Mouse (Mus musculus) heart, embryonic 12.5 days (tissue): ENCODE data around the gene Cpsf4l. TPM values are rescaled to one million over a fixed set of nuclear protein-coding genes. Genes with fewer than 3 reads are reported as not detected.

ENCODE experiments used
- ATAC-seq: fragments of 200-750 bp; cut with Nextera tagmentation; 2 replicates; pipeline ENCODE4 v1.8.0; 2017; ENCODE audit warnings: moderate TSS enrichment, moderate library complexity; ENCODE audit not compliant: insufficient number of reproducible peaks, low FRiP score
- H3K27ac ChIP-seq: fragments of 300-500 bp; sonication (generic); 2 replicates; pipeline ENCODE4 v1.5.1; 2016; ENCODE audit warnings: mild to moderate bottlenecking, moderate library complexity; ENCODE audit not compliant: poor library complexity, severe bottlenecking
- H3K27me3 ChIP-seq: fragments of 300-500 bp; sonication (generic); replicated peaks from 2 replicates; pipeline ENCODE4 v1.6.1; 2016; ENCODE audit warnings: mild to moderate bottlenecking, moderate library complexity
- H3K36me3 ChIP-seq: fragments of 300-500 bp; sonication (generic); 2 replicates; pipeline ENCODE4 v1.6.1; 2016; ENCODE audit warnings: mild to moderate bottlenecking, moderate library complexity
- H3K4me1 ChIP-seq: fragments of 300-500 bp; sonication (generic); replicated peaks from 2 replicates; pipeline ENCODE4 v1.6.1; 2016; ENCODE audit warnings: mild to moderate bottlenecking
- H3K4me2 ChIP-seq: fragments of 300-500 bp; sonication (generic); 2 replicates; pipeline ENCODE4 v1.6.1; 2016; ENCODE audit warnings: mild to moderate bottlenecking, moderate library complexity
- H3K4me3 ChIP-seq: fragments of 300-500 bp; sonication (generic); 2 replicates; pipeline ENCODE4 v1.5.1; 2016; ENCODE audit warnings: mild to moderate bottlenecking
- H3K9ac ChIP-seq: fragments of 300-500 bp; sonication (generic); 2 replicates; pipeline ENCODE4 v1.6.1; 2016; ENCODE audit warnings: mild to moderate bottlenecking, moderate library complexity
- H3K9me3 ChIP-seq: fragments of 300-500 bp; sonication (generic); replicated peaks from 2 replicates; pipeline ENCODE4 v1.6.1; 2016; ENCODE audit warnings: mild to moderate bottlenecking, moderate library complexity
- WGBS: fragments of 180-500 bp; shearing (Covaris S2); methylation state at CpG from one replicate; pipeline ENCODE4 v1.1.7; 2016; 5-methylcytosine and 5-hydroxymethylcytosine counted together
- polyA plus RNA-seq: library from polyadenylated mRNA; unstranded; fragments of >200 nt; fragmentation: Nextera tagmentation; extraction: Ambion mirVana; gene quantifications from 2 replicates; pipeline ENCODE4 v1.2.1, GENCODE M21; 2016

Cpsf4l gene
- polyA plus RNA-seq, 1 experiment from 2014 or later, result not detected

- H3K27ac ChIP-seq, result peak overlapping the region; percentile 37; the same call in 1 of the 2 replicates
- H3K9me3 ChIP-seq, result no peaks in the 10 kb centered on the region
- peak; percentile 37; the same call in 1 of the 2 replicates for ATAC-seq
- H3K27me3 ChIP-seq, result no peaks in the 10 kb centered on the region
- H3K4me1 ChIP-seq, result peaks cover 73% of the 10 kb centered on the region
- H3K4me3 ChIP-seq, result no peak overlapping the region
- no peak overlapping the region for H3K4me2 ChIP-seq
- WGBS, result 56% methylated on average over 6 of the region's 6 CpGs
- H3K36me3 ChIP-seq, result peaks cover 7% of the 10 kb centered on the region
- peak overlapping the region; percentile 33; the same call in 1 of the 2 replicates for H3K9ac ChIP-seq
Measured at GRCm38 (mm10) chr11:113733631-113734364, 24.0 kb upstream of the Cpsf4l start.

DNA sequence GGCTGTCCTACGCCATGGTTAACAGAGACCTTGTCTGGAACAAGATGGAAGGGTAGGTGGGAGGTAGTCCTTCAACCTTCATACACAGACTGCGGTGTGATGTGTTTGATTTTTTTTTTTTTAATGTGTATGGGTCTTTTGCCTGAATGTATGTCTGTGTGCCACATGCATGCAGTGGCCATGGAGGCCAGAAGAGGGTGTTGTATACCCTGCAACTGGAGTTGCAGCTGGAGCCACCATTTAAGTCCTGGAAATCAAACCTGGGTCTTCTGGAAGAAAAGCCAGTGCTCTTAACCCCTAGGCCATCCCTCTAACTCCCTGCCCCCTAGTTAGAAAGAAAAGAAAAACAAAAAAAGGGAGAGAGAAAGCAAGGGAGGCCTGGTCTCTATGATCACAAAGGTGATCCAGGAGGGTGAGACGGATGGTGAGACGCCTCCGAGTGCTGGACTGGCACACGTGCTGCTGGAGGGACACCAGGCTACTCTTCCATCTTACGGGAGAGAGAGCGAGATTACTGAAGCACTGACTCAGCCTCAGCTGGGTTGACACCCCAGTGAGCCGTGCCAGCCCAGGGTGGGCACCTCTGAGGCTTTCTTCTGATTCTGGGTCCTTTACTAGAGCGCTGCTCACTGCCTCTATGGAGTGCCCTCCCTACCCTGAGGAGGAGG, 22.3 kb upstream of the Cpsf4l start:
- no peak overlapping the region for H3K27ac ChIP-seq
- no peak overlapping the region for H3K4me2 ChIP-seq
- no peak overlapping the region for H3K4me3 ChIP-seq
- no peaks in the 10 kb centered on the region for H3K27me3 ChIP-seq
- no peak overlapping the region for H3K9ac ChIP-seq
- H3K9me3 ChIP-seq, result no peaks in the 10 kb centered on the region
- WGBS, result 90% methylated on average over 10 of the region's 10 CpGs
- peaks cover 59% of the 10 kb centered on the region for H3K4me1 ChIP-seq
- H3K36me3 ChIP-seq, result peaks cover 24% of the 10 kb centered on the region
- ATAC-seq, result no peak

GRCm38 (mm10) chr11:113730879-113731278, 21.1 kb upstream of the Cpsf4l start:
- Histone ChIP-seq H3K27ac (no peak overlapping the region), H3K4me1 (peaks cover 55% of the 10 kb centered on the region), H3K9me3 (no peaks in the 10 kb centered on the region), H3K36me3 (peaks cover 35% of the 10 kb centered on the region), H3K4me3 (no peak overlapping the region), H3K9ac (peak overlapping the region; percentile 37; the same call in 1 of the 2 replicates), H3K27me3 (no peaks in the 10 kb centered on the region), H3K4me2 (no peak overlapping the region)
- no peak for ATAC-seq
- 58% methylated on average over 3 of the region's 3 CpGs for WGBS

GRCm38 (mm10) chr11:113729917-113730316, 20.1 kb upstream of the Cpsf4l start:
- peaks cover 47% of the 10 kb centered on the region for H3K4me1 ChIP-seq
- H3K4me3 ChIP-seq, result no peak overlapping the region
- peaks cover 44% of the 10 kb centered on the region for H3K36me3 ChIP-seq
- H3K27ac ChIP-seq, result no peak overlapping the region
- no peaks in the 10 kb centered on the region for H3K27me3 ChIP-seq
- ATAC-seq, result no peak
- no peak overlapping the region for H3K4me2 ChIP-seq
- H3K9ac ChIP-seq, result no peak overlapping the region
- no peaks in the 10 kb centered on the region for H3K9me3 ChIP-seq
- WGBS, result 59% methylated on average over 8 of the region's 8 CpGs

- H3K27ac ChIP-seq, result no peak overlapping the region
- H3K36me3 ChIP-seq, result peaks cover 47% of the 10 kb centered on the region
- no peaks in the 10 kb centered on the region for H3K9me3 ChIP-seq
- H3K27me3 ChIP-seq, result no peaks in the 10 kb centered on the region
- no peak overlapping the region for H3K4me3 ChIP-seq
- H3K4me2 ChIP-seq, result no peak overlapping the region
- H3K4me1 ChIP-seq, result peaks cover 40% of the 10 kb centered on the region
- no peak for ATAC-seq
- H3K9ac ChIP-seq, result no peak overlapping the region
- 89% methylated on average over 21 of the region's 21 CpGs for WGBS
Measured at GRCm38 (mm10) chr11:113729239-113729638, 19.4 kb upstream of the Cpsf4l start.

- no peak overlapping the region for H3K4me3 ChIP-seq
- peaks cover 28% of the 10 kb centered on the region for H3K4me1 ChIP-seq
- no peak overlapping the region for H3K27ac ChIP-seq
- no peak overlapping the region for H3K9ac ChIP-seq
- no peaks in the 10 kb centered on the region for H3K9me3 ChIP-seq
- whole genome bisulfite sequencing, result 79% methylated on average over 6 of the region's 6 CpGs
- H3K4me2 ChIP-seq, result no peak overlapping the region
- peaks cover 47% of the 10 kb centered on the region for H3K36me3 ChIP-seq
- ATAC-seq, result no peak
- H3K27me3 ChIP-seq, result no peaks in the 10 kb centered on the region
Measured at GRCm38 (mm10) chr11:113727992-113728391, 18.2 kb upstream of the Cpsf4l start.

DNA sequence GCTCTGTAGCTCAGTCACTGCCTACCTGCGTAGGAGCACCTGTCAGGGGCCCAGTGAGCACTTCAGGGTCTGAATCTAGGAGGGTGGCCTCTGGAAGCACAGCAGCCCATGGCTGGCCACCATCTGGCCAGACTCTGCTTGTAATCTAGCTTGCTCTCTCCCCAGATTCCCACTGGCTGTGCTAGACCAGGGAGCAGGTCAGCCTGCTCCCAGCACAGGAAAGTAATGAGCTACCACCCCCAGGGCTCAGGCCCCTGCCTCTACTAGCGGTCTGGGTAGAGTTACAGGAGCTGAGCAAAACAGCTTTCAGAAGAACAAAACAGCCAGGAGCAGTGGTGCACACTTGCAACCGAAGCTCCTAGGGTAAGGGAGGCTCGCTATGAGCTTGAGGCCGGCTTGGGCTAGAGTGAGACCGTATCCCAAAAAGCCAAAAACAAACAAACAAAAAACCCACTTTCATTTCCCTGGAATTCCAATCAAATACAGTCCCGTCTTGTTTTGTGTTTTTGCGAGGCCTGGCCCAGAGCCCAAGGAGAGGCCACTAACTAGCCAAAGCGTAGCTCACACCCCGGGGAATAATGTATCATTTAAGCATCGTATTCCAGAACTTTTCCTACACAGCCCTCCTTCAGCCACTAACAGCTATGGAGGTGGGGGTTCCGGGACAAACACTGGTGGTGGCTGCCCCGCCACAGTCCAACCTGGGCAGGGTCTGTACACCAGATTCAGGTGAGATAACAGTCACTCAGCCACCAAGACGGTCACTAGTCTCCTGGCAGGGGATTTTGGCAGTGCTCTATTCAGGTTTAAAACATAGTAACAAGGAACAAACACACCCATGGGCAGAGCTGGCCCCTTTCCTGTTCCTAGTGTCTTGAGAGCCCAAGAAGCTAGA, 17.4 kb upstream of the Cpsf4l start:
- Histone ChIP-seq H3K9ac (no peak overlapping the region), H3K4me1 (peaks cover 30% of the 10 kb centered on the region; the same call in 1 of the 2 replicates), H3K9me3 (no peaks in the 10 kb centered on the region), H3K27me3 (no peaks in the 10 kb centered on the region), H3K4me2 (no peak overlapping the region), H3K27ac (no peak overlapping the region), H3K36me3 (peaks cover 47% of the 10 kb centered on the region), H3K4me3 (no peak overlapping the region)
- no peak for ATAC-seq
- WGBS, result 92% methylated on average over 14 of the region's 14 CpGs

- no peak overlapping the region for H3K27ac ChIP-seq
- WGBS, result 84% methylated on average over 4 of the region's 4 CpGs
- ATAC-seq, result no peak
Measured at GRCm38 (mm10) chr11:113725235-113726048, 15.6 kb upstream of the Cpsf4l start.

GRCm38 (mm10) chr11:113722405-113723090, 12.7 kb upstream of the Cpsf4l start:
- no peak overlapping the region for H3K9ac ChIP-seq
- ATAC-seq, result no peak
- H3K27ac ChIP-seq, result no peak overlapping the region
- peaks cover 16% of the 10 kb centered on the region; the same call in 1 of the 2 replicates for H3K4me1 ChIP-seq
- no peak overlapping the region for H3K4me3 ChIP-seq
- H3K36me3 ChIP-seq, result peaks cover 27% of the 10 kb centered on the region
- no peaks in the 10 kb centered on the region for H3K9me3 ChIP-seq
- H3K4me2 ChIP-seq, result no peak overlapping the region
- 47% methylated on average over 14 of the region's 14 CpGs for WGBS
- H3K27me3 ChIP-seq, result no peaks in the 10 kb centered on the region

More at GRCm38 (mm10) chr11:113725235-113726048, 15.6 kb upstream of the Cpsf4l start:
- H3K27me3 ChIP-seq, result no peaks in the 10 kb centered on the region
- H3K36me3 ChIP-seq, result peaks cover 47% of the 10 kb centered on the region
- H3K9me3 ChIP-seq, result no peaks in the 10 kb centered on the region
- H3K4me2 ChIP-seq, result no peak overlapping the region
- H3K9ac ChIP-seq, result no peak overlapping the region
- peaks cover 18% of the 10 kb centered on the region; the same call in 1 of the 2 replicates for H3K4me1 ChIP-seq
- H3K4me3 ChIP-seq, result no peak overlapping the region
